Mouse (Mus musculus) bone marrow, adult 2 months (tissue): ENCODE data around the gene Tstd1. TPM values are rescaled to one million over a fixed set of nuclear protein-coding genes. Genes with fewer than 3 reads are reported as not detected.

Experiments
- H3K27ac ChIP-seq: fragments of 200-500 bp; 2 replicates; pipeline ENCODE4 v1.5.1; 2012; ENCODE audit warnings: low read depth, mild to moderate bottlenecking, control low read depth, inconsistent platforms, low read length; ENCODE audit not compliant: control insufficient read depth, poor library complexity, insufficient read depth
- H3K4me1 ChIP-seq: fragments of 200-500 bp; 2 replicates; pipeline ENCODE4 v1.6.1; 2011; ENCODE audit warnings: low read length; ENCODE audit not compliant: control insufficient read depth, insufficient read depth
- H3K4me3 ChIP-seq: fragments of 200-500 bp; replicated peaks from 2 replicates; pipeline ENCODE3; 2011; ENCODE audit warnings: mild to moderate bottlenecking, low read depth, low read length, control low read depth; ENCODE audit not compliant: control insufficient read depth
- CTCF ChIP-seq: fragments of 200-500 bp; IDR thresholded peaks from 2 replicates; pipeline ENCODE4 v1.5.1; 2011; ENCODE audit warnings: low read length, control low read depth; ENCODE audit not compliant: control insufficient read depth, insufficient read depth
- POLR2A ChIP-seq: fragments of 200-500 bp; IDR thresholded peaks from 2 replicates; pipeline ENCODE4 v1.6.1; 2011; ENCODE audit warnings: low read depth, mild to moderate bottlenecking, control low read depth, low read length, borderline replicate concordance; ENCODE audit not compliant: control insufficient read depth
- WGBS: fragments of 180-500 bp; shearing (Covaris S2); methylation state at CpG from one replicate; pipeline ENCODE4 v1.1.7; 2018; 5-methylcytosine and 5-hydroxymethylcytosine counted together
- polyA plus RNA-seq: library from polyadenylated mRNA; stranded (reverse); fragments of >200 nt; gene quantifications from 2 replicates; pipeline ENCODE4 v1.2.4, GENCODE M21; 2011; ENCODE audit warnings: low replicate concordance; ENCODE audit not compliant: missing spikeins, insufficient read depth, insufficient read length

Tstd1 gene
- 8.7 and 19.3 TPM in 2 replicates for polyA plus RNA-seq

- 100% methylated on average over 5 of the region's 5 CpGs for WGBS
- H3K4me3 ChIP-seq = no peak within 1 kb of the TSS
- no peak for TF ChIP-seq CTCF
- no peak for TF ChIP-seq POLR2A
- no peaks in the 10 kb centered on the region for H3K4me1 ChIP-seq
- no peak within 1 kb of the TSS for H3K27ac ChIP-seq
These were observed at the start of gene Tstd1 for GRCm38 (mm10) chr1:171418660-171419059. Gene Tstd1 (plus strand): TSS chr1:171418872.

GRCm38 (mm10) chr1:171369845-171370556 is 48.7 kb upstream of the Tstd1 start, which contains the start of gene Nectin4:
Gene Nectin4 (plus strand): TSS chr1:171370099.
- Histone ChIP-seq H3K4me3 (peak within 1 kb of the TSS; percentile 29), H3K27ac (no peak within 1 kb of the TSS; the same call in 1 of the 2 replicates), H3K4me1 (peaks cover 2% of the 10 kb centered on the region; the same call in 1 of the 2 replicates)
- no peak for TF ChIP-seq CTCF
- no peak for TF ChIP-seq POLR2A
- 17% methylated on average over 20 of the region's 20 CpGs for WGBS

GRCm38 (mm10) chr1:171372880-171373279 is 45.8 kb upstream of the Tstd1 start:
- TF ChIP-seq CTCF (no peak), POLR2A (no peak)
- H3K27ac ChIP-seq = no peak overlapping the region
- H3K4me1 ChIP-seq = peaks cover 3% of the 10 kb centered on the region
- WGBS = 74% methylated on average over 3 of the region's 3 CpGs
- H3K4me3 ChIP-seq = no peak overlapping the region

DNA sequence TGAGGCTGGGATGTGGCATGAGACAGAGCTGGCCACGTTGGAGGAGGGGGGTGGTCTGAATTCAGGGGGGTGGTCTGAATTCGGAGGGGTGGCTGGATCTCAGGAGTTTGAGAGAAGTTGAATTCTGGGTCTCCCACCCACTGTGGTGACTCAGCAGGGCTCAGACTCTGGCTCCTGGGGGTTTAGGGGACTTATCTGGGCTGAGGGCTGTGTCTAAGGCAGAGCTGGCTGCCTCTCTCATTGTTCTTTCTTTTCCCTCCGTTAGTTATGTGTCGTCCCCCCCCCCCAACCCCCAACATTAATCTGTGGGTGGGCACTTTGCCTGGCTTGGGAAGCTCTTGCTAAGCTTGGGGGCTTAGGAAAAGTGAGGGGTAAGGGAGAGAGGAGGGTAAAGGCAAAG is 44.7 kb upstream of the Tstd1 start:
- H3K4me1 ChIP-seq = peaks cover 3% of the 10 kb centered on the region
- H3K4me3 ChIP-seq = no peak overlapping the region
- TF ChIP-seq CTCF (no peak), POLR2A (no peak)
- WGBS = 14% methylated on average over 4 of the region's 4 CpGs
- no peak overlapping the region for H3K27ac ChIP-seq

GRCm38 (mm10) chr1:171375646-171376097 is 43.0 kb upstream of the Tstd1 start:
- H3K27ac ChIP-seq = no peak overlapping the region; the same call in 1 of the 2 replicates
- peaks cover 3% of the 10 kb centered on the region for H3K4me1 ChIP-seq
- 41% methylated on average over 9 of the region's 9 CpGs for WGBS
- H3K4me3 ChIP-seq = no peak overlapping the region
- TF ChIP-seq CTCF (no peak), POLR2A (no peak)

GRCm38 (mm10) chr1:171378298-171378697 is 40.4 kb upstream of the Tstd1 start:
- no peak overlapping the region for H3K4me3 ChIP-seq
- H3K27ac ChIP-seq = no peak overlapping the region
- peaks cover 5% of the 10 kb centered on the region for H3K4me1 ChIP-seq
- TF ChIP-seq POLR2A (no peak), CTCF (no peak)
- 79% methylated on average over 6 of the region's 6 CpGs for WGBS

- WGBS = 21% methylated on average over 31 of the region's 31 CpGs
- H3K4me3 ChIP-seq = no peak overlapping the region
- no peak overlapping the region for H3K27ac ChIP-seq
- TF ChIP-seq POLR2A (no peak), CTCF (peak; percentile 87)
- H3K4me1 ChIP-seq = peaks cover 5% of the 10 kb centered on the region
These were observed 38.6 kb upstream of the Tstd1 start for GRCm38 (mm10) chr1:171379935-171380599.

DNA sequence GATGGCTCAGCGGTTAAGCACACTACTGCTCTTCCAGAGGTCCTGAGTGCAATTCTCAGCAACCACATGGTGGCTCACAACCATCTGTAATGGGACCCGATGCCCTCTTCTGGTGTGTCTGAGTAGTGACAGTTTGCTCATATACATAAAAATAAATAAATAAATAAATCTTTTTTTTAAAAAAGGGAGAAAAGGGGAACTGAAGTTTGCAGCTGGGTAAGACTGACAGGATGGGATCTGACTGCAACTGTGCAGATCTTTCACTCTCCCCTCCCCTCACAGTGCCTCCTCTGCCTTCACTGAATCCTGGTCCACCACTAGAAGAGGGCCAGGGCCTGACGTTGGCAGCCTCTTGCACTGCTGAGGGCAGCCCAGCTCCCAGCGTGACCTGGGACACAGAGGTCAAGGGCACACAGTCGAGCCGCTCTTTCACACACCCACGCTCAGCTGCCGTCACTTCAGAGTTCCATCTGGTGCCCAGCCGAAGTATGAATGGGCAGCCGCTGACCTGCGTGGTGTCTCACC is 36.5 kb upstream of the Tstd1 start:
- 71% methylated on average over 11 of the region's 11 CpGs for WGBS
- H3K27ac ChIP-seq = no peak overlapping the region
- no peak overlapping the region for H3K4me3 ChIP-seq
- peaks cover 2% of the 10 kb centered on the region; the same call in 1 of the 2 replicates for H3K4me1 ChIP-seq
- no peak for TF ChIP-seq POLR2A
- TF ChIP-seq CTCF = no peak
